Mouse (Mus musculus): ENCODE measurements around the gene Ppt1.

DNA sequence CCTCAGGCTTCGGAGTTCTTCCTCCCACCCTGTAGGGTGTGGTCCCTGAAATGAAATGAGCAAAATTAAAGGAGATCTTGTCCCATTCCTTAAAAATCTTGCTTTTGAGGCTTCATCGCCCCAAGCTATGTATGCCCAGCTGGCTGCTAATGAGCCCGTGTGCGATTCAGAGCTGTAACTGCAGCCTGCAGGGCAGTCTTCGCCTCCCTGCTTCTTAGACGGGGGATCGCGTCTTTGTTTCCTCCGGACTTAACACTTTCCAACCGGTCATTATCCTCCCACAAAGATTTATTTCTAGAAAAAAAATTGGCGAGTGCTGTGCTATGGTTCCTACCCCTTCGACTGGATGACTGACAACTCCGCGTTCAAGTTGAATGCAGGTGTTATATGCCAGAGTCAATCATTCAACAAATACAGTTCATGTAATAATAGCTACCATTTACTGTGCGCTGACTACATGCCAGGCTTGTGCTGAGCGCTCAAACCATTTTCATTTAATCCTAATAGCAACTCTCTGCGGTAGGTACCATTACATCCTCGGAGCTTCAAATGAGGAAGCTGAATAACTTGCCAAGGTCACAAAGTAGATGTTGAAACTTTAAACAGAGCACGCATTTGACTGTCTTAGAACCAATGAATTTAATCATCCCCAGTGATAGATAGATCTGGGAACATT lies 50.7 kb downstream of the Ppt1 start:
- TF ChIP-seq CTCF (IDR thresholded peaks at IDR 0.05; ENCODE audit: control insufficient read depth, insufficient read depth, insufficient read length) (no peak), MAX (IDR thresholded peaks at IDR 0.05) (peak; percentile 21), MYOG (IDR thresholded peaks at IDR 0.05; ENCODE audit: control insufficient read depth, extremely low read depth, insufficient read length) (no peak), USF1 (IDR thresholded peaks at IDR 0.05; ENCODE audit: low read depth) (no peak), CEBPB (IDR thresholded peaks at IDR 0.05; ENCODE audit: low read depth) (no peak)
